Mouse (Mus musculus) monocyte, adult 59 days (primary cell): ENCODE data around the gene Pmf1. TPM values are rescaled to one million over a fixed set of nuclear protein-coding genes. Genes with fewer than 3 reads are reported as not detected.

Experiments
- total RNA-seq, 2 experiments: library from RNA; stranded (reverse); gene quantifications; one replicate each; pipeline ENCODE4 v1.2.4; 2023

Gene Pmf1
- 10 to 100 TPM; 16.0 to 24.7 TPM for total RNA-seq

GRCm38 (mm10) chr3:88409741-88410644 is at the start of gene Pmf1:
TSS of gene Pmf1 (minus strand) at chr3:88410331.

GRCm38 (mm10) chr3:88424605-88425329 is 14.6 kb upstream of the Pmf1 start, which contains the start of gene Slc25a44:
TSS of gene Slc25a44 (minus strand) at chr3:88425139.

GRCm38 (mm10) chr3:88384364-88384763 is 25.8 kb downstream of the Pmf1 start, which contains the start of gene Bglap:
TSS of gene Bglap (minus strand) at chr3:88384464.

DNA sequence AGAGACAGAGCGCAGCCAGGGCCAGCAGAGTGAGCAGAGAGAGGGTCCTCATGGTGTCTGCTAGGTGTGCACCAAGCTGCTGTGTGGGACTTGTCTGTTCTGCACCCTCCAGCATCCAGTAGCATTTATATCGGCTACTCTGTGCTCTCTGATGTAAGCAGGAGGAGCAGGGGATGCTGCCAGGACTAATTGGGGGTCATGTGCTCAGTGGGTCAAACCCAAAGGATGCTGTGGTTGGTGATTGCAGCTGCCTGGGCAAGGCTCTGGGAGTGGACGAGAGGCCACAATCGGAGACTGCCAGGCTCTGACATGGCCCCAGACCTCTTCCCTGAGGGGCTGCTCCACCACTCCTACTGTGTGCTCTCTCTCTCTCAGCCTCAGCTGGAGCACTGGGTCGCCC is 31.5 kb downstream of the Pmf1 start, which contains the start of gene Bglap2:
Gene Bglap2 (minus strand): TSS at position 101 of the 400 bp plus-strand sequence.

GRCm38 (mm10) chr3:88372643-88373042 is 37.5 kb downstream of the Pmf1 start, which contains the start of gene Bglap3:
TSS of gene Bglap3 (minus strand) at chr3:88372743.

DNA sequence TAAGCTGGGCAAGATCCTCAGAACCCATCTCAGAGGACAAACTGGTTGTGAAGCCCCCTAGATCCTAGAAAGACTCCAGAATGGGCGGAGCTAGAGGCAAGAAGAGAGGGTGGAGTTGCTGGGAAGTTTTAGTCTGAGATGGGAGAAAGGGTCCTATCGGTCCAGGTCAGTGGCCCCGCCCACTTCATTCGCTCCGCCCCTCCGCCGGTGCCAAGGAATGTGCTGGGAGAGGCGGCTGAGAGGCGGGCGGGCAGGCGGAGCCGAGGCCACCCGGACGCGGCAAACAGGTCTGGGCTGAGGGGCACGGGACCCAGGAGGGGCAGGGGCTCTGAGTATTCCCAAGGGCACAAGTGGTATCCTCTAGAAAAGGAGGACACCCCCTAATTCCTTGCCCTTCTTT is 45.8 kb downstream of the Pmf1 start, which contains the start of gene Paqr6:
Gene Paqr6 (plus strand): TSS at position 248 of the 400 bp plus-strand sequence.

Other genes with a start within 250 kb of the Pmf1 start
- not detected for gene Rhbg, start 155.6 kb downstream of the Pmf1 start, total RNA-seq
- gene Gm38392, start 123.1 kb downstream of the Pmf1 start, total RNA-seq = not detected
- 1 to 10 TPM; 2.0 to 4.0 TPM for gene Tsacc, start 113.3 kb downstream of the Pmf1 start, total RNA-seq
- 10 to 100 TPM; 84.3 to 89.1 TPM for gene Cct3, start 113.2 kb downstream of the Pmf1 start, total RNA-seq
- gene Glmp, start 85.3 kb downstream of the Pmf1 start, total RNA-seq = 100 to 1,000 TPM; 149 to 189 TPM
- 1 to 10 TPM; 1.6 to 1.8 TPM for gene Tmem79, start 74.2 kb downstream of the Pmf1 start, total RNA-seq
- 10 to 100 TPM; 50.9 to 65.4 TPM for gene Smg5, start 74.1 kb downstream of the Pmf1 start, total RNA-seq
- gene Paqr6, start 45.7 kb downstream of the Pmf1 start, total RNA-seq = 1 to 10 TPM in 1 of 2 experiments, under 1 TPM in 1; 0.52 to 1.2 TPM
- not detected for gene Bglap3, start 37.6 kb downstream of the Pmf1 start, total RNA-seq
- gene Bglap2, start 31.6 kb downstream of the Pmf1 start, total RNA-seq = not detected
- gene Bglap, start 25.9 kb downstream of the Pmf1 start, total RNA-seq = not detected
- gene Slc25a44, start 14.8 kb upstream of the Pmf1 start, total RNA-seq = 10 to 100 TPM; 19.8 to 20.4 TPM
- 100 to 1,000 TPM; 178 to 194 TPM for gene Sema4a, start 50.9 kb upstream of the Pmf1 start, total RNA-seq
- 10 to 100 TPM; 34.2 to 38.3 TPM for gene Lmna, start 99.6 kb upstream of the Pmf1 start, total RNA-seq
- under 1 TPM; 0.15 to 0.29 TPM for gene Mex3a, start 122.1 kb upstream of the Pmf1 start, total RNA-seq
- not detected for gene Rab25, start 138.0 kb upstream of the Pmf1 start, total RNA-seq
- 10 to 100 TPM; 87.8 to 98.3 TPM for gene Lamtor2, start 142.7 kb upstream of the Pmf1 start, total RNA-seq
- 10 to 100 TPM; 28.1 to 31.2 TPM for gene Ubqln4, start 143.4 kb upstream of the Pmf1 start, total RNA-seq
- 100 to 1,000 TPM in 1 of 2 experiments, 10 to 100 TPM in 1; 97.9 to 109 TPM for gene Ssr2, start 165.5 kb upstream of the Pmf1 start, total RNA-seq
- gene Arhgef2, start 195.6 kb upstream of the Pmf1 start, total RNA-seq = 100 to 1,000 TPM; 325 to 357 TPM
- under 1 TPM in 1 of 2 experiments, not detected in 1; 0.52 TPM for gene Rxfp4, start 242.8 kb upstream of the Pmf1 start, total RNA-seq